Mouse (Mus musculus): Measurements from ENCODE around the gene Aqp7.

Gene Aqp7

GRCm38 (mm10) chr4:41057361-41057760 is 9.4 kb upstream of the Aqp7 start:
- no peak for DNase-seq

GRCm38 (mm10) chr4:41056742-41057332 is 8.9 kb upstream of the Aqp7 start:
- DNase-seq: no peak

DNA sequence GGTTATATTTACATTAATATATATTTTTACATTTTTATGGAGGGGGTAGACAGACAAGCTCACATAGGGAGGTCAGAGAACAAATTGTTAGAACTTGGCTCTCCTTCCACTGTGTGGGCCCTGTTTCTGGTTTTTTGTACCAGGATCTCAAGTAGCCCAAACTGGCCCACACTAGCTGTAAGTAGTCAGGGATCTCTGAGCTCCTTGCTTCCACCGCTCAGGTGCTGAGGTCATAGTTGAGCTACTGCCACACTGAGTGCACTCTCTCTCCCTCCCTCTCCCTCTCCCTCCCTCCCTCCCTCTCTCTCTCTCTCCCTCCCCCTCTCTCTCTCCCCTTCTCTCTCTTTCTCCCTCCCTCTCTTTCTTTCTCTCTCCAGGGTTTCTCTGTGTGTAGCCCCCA is 8.3 kb upstream of the Aqp7 start:
- DNase-seq: no peak

- peak; percentile 30 for DNase-seq
Measured at GRCm38 (mm10) chr4:41055111-41055510, 7.2 kb upstream of the Aqp7 start.

DNA sequence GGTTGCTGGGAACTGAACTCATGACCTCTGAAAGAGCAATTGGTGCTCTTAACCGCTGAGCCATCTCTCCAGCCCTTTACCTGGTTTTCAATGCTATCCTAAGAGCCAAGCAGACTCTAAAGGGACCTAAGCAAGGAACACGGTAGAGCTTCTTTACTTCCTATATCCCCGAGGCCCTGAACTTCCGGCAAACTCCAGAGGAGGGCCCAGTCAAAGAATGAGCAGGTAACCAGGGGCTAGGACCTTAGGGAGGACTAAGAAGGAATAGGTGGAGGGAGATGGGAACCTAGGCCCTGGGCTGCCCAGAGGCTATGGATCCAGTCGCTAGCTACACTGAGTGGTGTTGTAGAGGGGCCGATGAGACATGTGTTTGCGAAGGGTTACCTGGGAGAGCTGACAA is 3.8 kb upstream of the Aqp7 start:
- DNase-seq: no peak

GRCm38 (mm10) chr4:41050726-41051675 is 3.1 kb upstream of the Aqp7 start:
- peak; percentile 92 for DNase-seq

DNA sequence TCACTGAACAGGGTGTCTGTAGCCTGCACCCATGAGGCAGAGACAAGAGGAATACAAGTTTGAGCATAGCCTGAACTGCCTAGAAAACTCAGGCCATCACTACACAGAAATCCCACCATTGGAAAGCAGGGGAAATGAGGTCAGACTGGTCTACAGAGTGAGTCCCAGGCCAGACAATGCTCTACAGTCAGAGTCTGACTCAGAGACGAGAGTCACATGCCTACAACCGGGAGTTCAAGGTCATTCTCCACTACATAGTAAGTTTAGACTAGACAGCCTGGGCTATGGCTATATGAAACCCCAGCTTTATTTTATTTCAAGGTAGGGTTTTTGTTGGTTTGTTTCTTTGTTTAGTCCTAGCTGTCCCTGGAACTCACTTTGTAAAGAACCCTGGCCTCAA is 987 bp upstream of the Aqp7 start:
- DNase-seq: no peak

DNA sequence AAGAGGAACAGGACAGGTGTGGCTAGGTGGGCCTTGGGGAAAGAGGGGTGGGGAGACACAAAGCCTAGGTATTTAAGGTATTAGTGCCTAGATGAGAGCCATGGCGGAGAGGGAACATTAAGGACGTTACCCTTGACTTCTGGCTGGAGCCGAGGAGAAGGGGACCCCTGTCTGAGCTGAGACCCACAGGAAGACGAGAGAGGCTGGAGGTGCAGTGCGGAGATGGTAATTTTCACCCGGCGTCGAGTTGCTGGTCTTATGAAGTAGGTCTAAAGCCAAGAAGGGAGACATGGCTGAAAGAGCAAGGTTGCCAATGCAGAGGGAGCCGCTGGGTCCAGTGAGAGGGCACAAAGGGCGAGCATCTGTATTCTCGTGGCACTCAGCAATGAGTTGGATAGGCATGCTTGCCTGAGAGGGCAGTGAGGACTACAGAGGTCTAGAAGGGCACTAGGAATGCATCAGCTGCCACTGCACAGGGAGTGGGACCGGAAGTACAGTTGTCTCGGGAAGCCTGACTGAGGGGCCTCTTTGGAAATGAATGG is 1.6 kb downstream of the Aqp7 start:
- DNase-seq: no peak

- no peak for DNase-seq
Measured at GRCm38 (mm10) chr4:41045288-41045687, 2.7 kb downstream of the Aqp7 start.

GRCm38 (mm10) chr4:41043961-41044360 is 4.0 kb downstream of the Aqp7 start:
- DNase-seq: no peak

DNA sequence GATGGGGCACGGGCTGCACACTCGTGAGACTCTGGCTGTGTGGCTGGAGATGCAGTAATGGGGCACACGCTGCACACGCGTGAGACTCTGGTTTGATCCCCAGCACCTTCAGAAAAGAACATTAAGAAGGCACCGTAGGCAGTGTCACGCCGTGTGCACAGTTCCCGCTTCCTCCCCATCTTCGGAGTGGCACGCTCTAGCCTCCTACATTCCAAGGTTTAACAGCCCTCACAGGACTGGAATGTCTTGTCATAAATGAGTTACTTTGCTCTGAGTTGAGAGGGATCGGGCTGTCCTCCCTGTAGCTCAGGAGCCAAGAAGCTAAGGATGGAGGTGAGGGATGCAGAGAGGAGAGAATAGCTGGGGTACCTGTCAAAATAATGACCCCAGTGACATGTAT is 5.1 kb downstream of the Aqp7 start:
- no peak for DNase-seq

GRCm38 (mm10) chr4:41040983-41041382 is 7.0 kb downstream of the Aqp7 start:
- DNase-seq: no peak

GRCm38 (mm10) chr4:41037942-41038341 is 10.0 kb downstream of the Aqp7 start:
- DNase-seq: no peak

DNA sequence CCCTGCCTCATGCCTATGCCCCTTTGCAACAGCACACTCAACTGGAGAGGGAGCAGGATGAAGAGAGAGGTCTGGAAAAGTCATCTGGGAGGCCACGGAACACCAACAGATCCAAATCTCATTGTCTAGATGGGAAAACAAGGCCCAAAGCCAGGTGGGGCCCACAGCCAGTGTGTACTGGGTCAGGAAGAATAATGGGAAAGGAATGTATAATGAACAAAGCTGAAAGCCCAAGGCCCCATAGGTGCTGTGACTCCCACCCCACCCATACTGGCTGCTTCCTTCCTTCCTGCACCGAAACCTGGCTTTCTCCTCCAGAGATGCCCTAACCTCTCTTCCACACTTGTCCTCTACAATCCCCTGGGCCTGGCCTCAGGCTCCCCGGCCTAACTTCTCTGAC is 16.7 kb downstream of the Aqp7 start:
- DNase-seq: no peak

GRCm38 (mm10) chr4:41029372-41029771 is 18.6 kb downstream of the Aqp7 start:
- DNase-seq: no peak

DNA sequence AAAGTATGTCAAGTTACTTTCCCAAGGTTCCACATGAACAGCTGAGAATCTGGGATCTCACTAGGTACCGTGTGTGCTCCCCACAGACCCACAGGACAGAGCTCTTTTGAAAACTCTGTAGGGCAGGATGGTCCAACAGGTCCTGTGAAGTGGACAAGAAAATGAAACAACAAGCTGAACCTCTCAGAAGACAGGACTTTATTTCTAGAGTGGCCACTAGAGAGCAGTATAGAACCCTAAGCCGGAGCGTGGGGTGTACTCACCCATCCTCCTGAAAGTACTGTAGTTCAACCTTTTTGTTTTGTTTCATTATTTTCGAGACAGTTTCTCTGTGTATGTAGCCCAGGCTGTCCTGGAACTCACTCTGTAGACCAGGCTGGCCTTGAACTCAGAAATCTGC is 19.7 kb downstream of the Aqp7 start:
- DNase-seq: no peak

- no peak for DNase-seq
Measured at GRCm38 (mm10) chr4:41027872-41028271, 20.1 kb downstream of the Aqp7 start.

DNA sequence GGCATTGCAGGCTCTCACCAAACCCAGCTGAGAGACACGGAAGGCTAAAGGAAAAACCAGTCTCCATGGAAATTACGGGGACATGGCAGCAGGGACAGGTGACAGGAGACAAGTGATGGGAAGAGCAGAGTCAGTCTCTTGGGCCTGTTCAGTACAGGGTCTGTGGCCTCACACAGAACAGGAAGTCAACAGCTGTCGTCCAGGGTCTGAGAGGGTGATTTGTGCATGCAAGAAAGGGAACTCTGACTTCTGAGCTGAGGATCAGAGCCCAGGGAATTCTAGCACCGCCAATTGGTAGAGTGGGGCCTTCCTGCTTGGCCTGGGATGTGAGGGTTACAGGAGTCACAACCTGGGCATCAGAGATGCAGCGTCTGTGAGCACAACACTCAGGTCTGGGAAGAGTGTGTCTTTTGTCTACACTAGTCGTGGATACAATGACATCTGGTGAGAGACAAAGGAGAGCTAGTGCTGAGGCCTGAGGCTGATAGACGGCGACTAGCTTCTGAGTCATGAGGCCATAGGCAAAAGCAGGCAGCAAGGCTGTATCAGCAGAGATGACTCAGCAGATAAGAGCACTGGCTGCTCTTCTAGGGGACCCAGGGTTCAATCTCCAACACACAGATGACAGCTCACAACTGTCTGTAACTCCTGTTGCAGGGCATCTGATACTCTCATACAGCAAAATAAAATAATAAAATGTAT is 21.7 kb downstream of the Aqp7 start:
- DNase-seq: no peak

GRCm38 (mm10) chr4:41021094-41021493 is 26.8 kb downstream of the Aqp7 start:
- DNase-seq: no peak

DNA sequence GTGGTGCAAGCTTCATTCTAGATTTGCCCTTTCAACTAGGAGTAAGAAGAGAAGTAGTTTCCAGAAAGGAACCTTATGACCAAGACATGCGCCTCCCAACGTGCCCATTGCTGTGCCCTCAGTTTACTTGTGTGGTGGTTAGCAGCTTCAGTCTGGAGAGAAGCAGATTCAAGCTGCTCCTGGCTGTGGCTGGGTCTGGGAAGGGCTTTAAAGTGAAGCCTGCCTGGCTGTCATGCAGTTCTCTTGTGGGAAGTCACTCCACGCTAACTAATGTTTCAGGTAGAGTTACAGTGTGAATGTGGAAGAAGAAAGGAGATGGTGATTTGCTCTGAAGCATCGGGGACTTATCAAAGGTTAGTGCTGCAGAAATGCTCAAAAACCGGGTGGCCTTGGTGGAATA is 32.1 kb downstream of the Aqp7 start:
- no peak for DNase-seq

- no peak for DNase-seq
Measured at GRCm38 (mm10) chr4:41013351-41013750, 34.6 kb downstream of the Aqp7 start.

GRCm38 (mm10) chr4:41000842-41001639 is 46.9 kb downstream of the Aqp7 start:
- peak; percentile 23 for DNase-seq

GRCm38 (mm10) chr4:41000271-41000670 is 47.7 kb downstream of the Aqp7 start:
- DNase-seq: no peak
